Mouse (Mus musculus): ENCODE data around the gene Jazf1. TPM values are rescaled to one million over a fixed set of nuclear protein-coding genes. Genes with fewer than 3 reads are reported as not detected.

The Jazf1 gene
- total and polyA plus RNA-seq, 3 experiments = not detected

DNA sequence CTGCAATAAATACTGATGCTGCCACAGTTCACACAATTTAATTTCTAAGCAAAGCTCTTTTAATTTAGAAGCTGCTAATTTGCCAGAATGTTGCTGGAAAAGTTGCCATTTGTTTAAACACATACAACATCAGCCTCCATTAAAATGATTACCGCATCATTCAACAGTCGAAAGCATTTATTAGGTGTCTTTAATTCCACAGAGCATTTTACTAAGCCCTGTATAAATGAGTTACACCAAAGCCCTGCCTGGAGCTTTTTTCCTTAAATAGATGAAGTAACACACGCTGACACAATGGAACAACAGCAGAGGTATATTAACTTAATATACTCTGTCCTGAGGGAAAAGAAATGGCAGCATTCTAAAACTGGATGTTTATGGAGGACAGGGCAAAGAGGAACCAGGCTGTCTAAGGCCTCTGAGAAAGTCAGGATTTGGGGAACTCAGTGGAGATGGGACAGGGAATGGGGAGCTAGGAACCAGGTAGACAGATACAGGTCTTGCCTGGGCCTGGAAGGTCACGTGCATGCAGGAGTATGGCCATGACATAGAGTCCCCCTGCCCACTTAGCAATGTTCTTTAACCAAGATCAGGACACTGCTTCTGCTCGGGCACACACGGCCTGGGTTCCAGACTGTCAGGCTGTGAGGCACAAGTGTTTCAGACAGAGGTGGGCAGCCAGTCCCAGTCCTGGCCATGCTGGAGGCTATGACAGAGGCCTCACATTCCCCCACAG lies 80.4 kb downstream of the Jazf1 start:
- no peak overlapping the region for H3K9ac ChIP-seq (ENCODE audit: control insufficient read depth, low read depth, low read length, poor library complexity, severe bottlenecking)
- H3K9me3 ChIP-seq (replicated peaks; ENCODE audit: insufficient read depth, low read length) = no peaks in the 10 kb centered on the region
- no peaks in the 10 kb centered on the region for H3K79me2 ChIP-seq (ENCODE audit: control insufficient read depth, insufficient read depth, low read length, poor library complexity)
- H3K27ac ChIP-seq (ENCODE audit: control insufficient read depth, low read depth, low read length) = no peak overlapping the region
- TF ChIP-seq MXI1 (IDR thresholded peaks at IDR 0.05; ENCODE audit: low read depth, low read length) (no peak), ZKSCAN1 (IDR thresholded peaks at IDR 0.05; ENCODE audit: low read depth, low read length) (no peak), RCOR1 (IDR thresholded peaks at IDR 0.05; ENCODE audit: low read depth, low read length) (no peak), MAFK (IDR thresholded peaks at IDR 0.05; ENCODE audit: borderline replicate concordance, low read depth, low read length) (no peak), RAD21 (IDR thresholded peaks at IDR 0.05; ENCODE audit: low read depth, low read length) (no peak), BHLHE40 (IDR thresholded peaks at IDR 0.05; ENCODE audit: borderline replicate concordance, low read depth, low read length) (no peak)
- no peaks in the 10 kb centered on the region for H3K4me1 ChIP-seq (ENCODE audit: control insufficient read depth in 1 of 2, insufficient read depth in 2 of 2, low read length in 2 of 2)
- no peaks in the 10 kb centered on the region for H3K36me3 ChIP-seq (ENCODE audit: control insufficient read depth in 1 of 2, insufficient read depth in 2 of 2, low read length in 2 of 2)
- no peak for DNase-seq (ENCODE audit: low read depth, low spot score)
- H3K27me3 ChIP-seq (ENCODE audit: control insufficient read depth in 1 of 2, insufficient read depth in 2 of 2, low read length in 2 of 2) = no peaks in the 10 kb centered on the region
- H3K4me3 ChIP-seq (ENCODE audit: control insufficient read depth in 1 of 2, insufficient read depth in 1 of 2, low read depth in 2 of 2, low read length in 2 of 2) = no peak overlapping the region

DNA sequence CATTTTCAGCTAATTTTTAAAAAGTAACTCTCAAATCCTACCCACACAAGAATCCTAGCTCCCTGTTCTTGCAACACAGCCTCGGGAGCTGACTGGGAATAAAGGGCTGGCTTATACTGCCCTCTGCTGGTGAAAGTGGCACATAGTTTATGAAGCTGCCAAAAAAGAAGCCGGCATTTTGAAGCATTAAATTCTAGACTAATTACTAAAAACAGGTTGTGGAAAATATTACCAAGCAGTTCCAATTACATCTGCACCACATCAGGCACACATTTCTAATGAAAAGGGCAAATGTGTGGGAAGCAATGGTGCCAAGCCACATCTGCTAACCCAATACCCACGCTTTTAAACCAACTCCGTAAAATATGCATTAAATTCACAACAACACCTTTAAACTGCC lies 81.0 kb downstream of the Jazf1 start:
- H3K4me1 ChIP-seq (ENCODE audit: control insufficient read depth in 1 of 2, insufficient read depth in 2 of 2, low read length in 2 of 2) = no peaks in the 10 kb centered on the region
- peak; percentile 34 for DNase-seq (ENCODE audit: low read depth, low spot score)
- H3K9me3 ChIP-seq (replicated peaks; ENCODE audit: insufficient read depth, low read length) = no peaks in the 10 kb centered on the region
- no peak overlapping the region for H3K4me3 ChIP-seq (ENCODE audit: control insufficient read depth in 1 of 2, insufficient read depth in 1 of 2, low read depth in 2 of 2, low read length in 2 of 2)
- TF ChIP-seq SMC3 (IDR thresholded peaks at IDR 0.05; ENCODE audit: low read depth, low read length) (peak; percentile 45), MYC (IDR thresholded peaks at IDR 0.05; ENCODE audit: low read depth, low read length) (no peak), MAX (IDR thresholded peaks at IDR 0.05; ENCODE audit: low read length) (no peak), MAZ (IDR thresholded peaks at IDR 0.05; ENCODE audit: low read depth, low read length) (no peak), MYB (IDR thresholded peaks at IDR 0.05; ENCODE audit: low read depth, low read length) (no peak), E2F4 (IDR thresholded peaks at IDR 0.05; ENCODE audit: borderline replicate concordance, low read depth, low read length) (no peak), ZKSCAN1 (IDR thresholded peaks at IDR 0.05; ENCODE audit: low read depth, low read length) (no peak), POLR2A (IDR thresholded peaks at IDR 0.05; ENCODE audit: control insufficient read depth in 1 of 2, insufficient read depth in 1 of 2, low read depth in 1 of 2, low read length in 2 of 2, poor library complexity in 1 of 2) (no peak), RCOR1 (IDR thresholded peaks at IDR 0.05; ENCODE audit: low read depth, low read length) (no peak), ETS1 (IDR thresholded peaks at IDR 0.05; ENCODE audit: low read depth, low read length) (no peak), ZC3H11A (IDR thresholded peaks at IDR 0.05; ENCODE audit: low read depth, low read length) (0 out of 2 replicates have a peak, but pooled peaks have one; percentile 22), TBP (IDR thresholded peaks at IDR 0.05; ENCODE audit: low read depth, low read length) (no peak), CHD1 (IDR thresholded peaks at IDR 0.05; ENCODE audit: low read depth, low read length) (no peak), POLR2AphosphoS5 (IDR thresholded peaks at IDR 0.05; ENCODE audit: borderline replicate concordance, low read depth, low read length) (no peak), CTCF (IDR thresholded peaks at IDR 0.05 in 2 of 3, conservative IDR thresholded peaks at IDR 0.05 in 1 of 3; ENCODE audit: control insufficient read depth in 1 of 3, insufficient read depth in 1 of 3, low read depth in 2 of 3, low read length in 3 of 3, poor library complexity in 1 of 3, severe bottlenecking in 1 of 3) (peak; percentile 56 to 65 (median 60)), MEF2A (IDR thresholded peaks at IDR 0.05; ENCODE audit: extremely low read depth, insufficient replicate concordance, low read depth, low read length, poor library complexity, severe bottlenecking) (no peak), MXI1 (IDR thresholded peaks at IDR 0.05; ENCODE audit: low read depth, low read length) (no peak), EP300 (IDR thresholded peaks at IDR 0.05; ENCODE audit: low read depth in 1 of 2, low read length in 2 of 2) (no peak), USF1 (IDR thresholded peaks at IDR 0.05; ENCODE audit: low read depth, low read length) (no peak), TAL1 (IDR thresholded peaks at IDR 0.05; ENCODE audit: low read length) (no peak), MAFK (IDR thresholded peaks at IDR 0.05; ENCODE audit: borderline replicate concordance, low read depth, low read length) (no peak), RAD21 (IDR thresholded peaks at IDR 0.05; ENCODE audit: low read depth, low read length) (peak; percentile 47), ZNF384 (IDR thresholded peaks at IDR 0.05; ENCODE audit: low read depth, low read length) (no peak)
- H3K79me2 ChIP-seq (ENCODE audit: control insufficient read depth, insufficient read depth, low read length, poor library complexity) = no peaks in the 10 kb centered on the region
- H3K9ac ChIP-seq (ENCODE audit: control insufficient read depth, low read depth, low read length, poor library complexity, severe bottlenecking) = no peak overlapping the region
- no peaks in the 10 kb centered on the region for H3K27me3 ChIP-seq (ENCODE audit: control insufficient read depth in 1 of 2, insufficient read depth in 2 of 2, low read length in 2 of 2)
- H3K36me3 ChIP-seq (ENCODE audit: control insufficient read depth in 1 of 2, insufficient read depth in 2 of 2, low read length in 2 of 2) = no peaks in the 10 kb centered on the region
- no peak overlapping the region for H3K27ac ChIP-seq (ENCODE audit: control insufficient read depth, low read depth, low read length)
